Mouse (Mus musculus): ENCODE results near the gene Lsmem1. TPM values are rescaled to one million over a fixed set of nuclear protein-coding genes. Genes with fewer than 3 reads are reported as not detected.

Lsmem1 gene
- 21.4 and 23.9 TPM in 2 replicates for polyA plus RNA-seq (2014; fragmentation: Nextera tagmentation; extraction: Ambion mirVana)

DNA sequence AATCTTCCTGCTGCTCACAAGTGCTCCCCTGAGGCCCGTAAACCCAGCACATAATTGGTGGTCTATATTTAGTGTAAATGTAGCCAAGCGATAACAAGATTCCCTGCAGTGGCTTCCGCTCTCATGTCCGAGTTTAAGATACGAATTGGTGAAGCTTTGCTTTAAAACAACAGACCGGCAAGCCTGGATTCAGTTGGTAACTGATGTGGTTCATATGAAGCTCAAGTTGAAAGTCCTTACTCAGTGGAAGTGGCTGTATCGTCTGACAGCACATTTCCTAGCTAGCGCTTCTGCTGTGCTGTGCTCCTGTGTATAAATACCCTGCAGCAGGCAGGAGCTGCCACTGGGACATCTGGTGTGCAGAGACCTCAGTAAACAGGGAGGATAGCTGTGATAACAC, at the start of gene Lsmem1:
TSS of gene Lsmem1 (minus strand) at position 189 of the 400 bp plus-strand sequence.
- Histone ChIP-seq H3K9me3 (replicated peaks; ENCODE audit: control insufficient read depth, low read length) (no peaks in the 10 kb centered on the region), H3K27me3 (ENCODE audit: control insufficient read depth, insufficient read depth, low read length) (no peaks in the 10 kb centered on the region), H3K9ac (ENCODE audit: low read depth, low read length) (peak within 1 kb of the TSS; percentile 58), H3K36me3 (ENCODE audit: control insufficient read depth, insufficient read depth, low read length) (peaks cover 10% of the 10 kb centered on the region), H3K4me1 (ENCODE audit: control insufficient read depth, insufficient read depth, low read length) (0 out of 2 replicates have a peak, but pooled peaks cover 4% of the 10 kb centered on the region), H3K27ac (ENCODE audit: low read depth, low read length) (peak within 1 kb of the TSS; percentile 84), H3K4me2 (peak within 1 kb of the TSS; percentile 64), H3K4me3 (ENCODE audit: low read depth, low read length) (peak within 1 kb of the TSS; percentile 31)
- WGBS (ENCODE audit: insufficient replicate concordance): 43% methylated on average over 8 of the region's 8 CpGs
- peak; percentile 61; the same call in 1 of the 2 replicates for ATAC-seq (replicated peaks; ENCODE audit: insufficient number of reproducible peaks, low FRiP score, low TSS enrichment)

DNA sequence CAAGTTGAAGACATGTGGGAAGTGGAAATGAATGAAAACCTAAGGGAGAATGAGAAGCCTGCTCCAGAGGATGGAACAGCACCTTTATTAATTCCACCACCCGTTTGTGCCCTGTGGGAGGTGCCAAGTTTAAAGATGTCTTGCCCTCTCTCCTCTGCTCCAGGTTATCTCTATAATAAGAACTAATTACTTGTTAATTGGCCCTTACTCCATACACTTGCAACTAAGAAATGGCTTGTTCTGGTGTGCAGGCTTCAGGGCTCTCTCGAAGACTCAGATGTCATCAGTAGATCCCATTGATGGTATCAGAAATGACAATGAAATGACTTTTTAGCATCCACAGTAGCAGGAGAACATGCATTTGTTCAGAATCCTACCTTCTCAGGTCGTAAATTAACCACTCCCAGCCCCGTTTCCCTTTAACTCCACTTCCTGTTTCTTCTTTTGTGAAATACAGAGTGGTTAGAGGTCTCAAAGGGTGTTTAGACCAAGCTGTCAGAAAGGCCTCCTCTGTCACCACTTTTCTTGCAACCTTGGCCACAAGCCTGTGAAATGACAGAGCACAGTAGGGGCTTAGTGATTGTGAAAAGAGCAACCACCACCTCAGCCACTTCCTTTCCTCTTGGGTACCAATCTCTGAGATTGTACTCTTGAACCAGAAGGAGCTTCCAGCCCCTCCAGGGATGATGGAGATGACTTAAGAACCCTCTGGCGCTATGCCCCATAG, 49.3 kb upstream of the Lsmem1 start, which contains the start of gene Ifrd1:
TSS of gene Ifrd1 (minus strand) at position 51 of the 727 bp plus-strand sequence.
- no peak within 1 kb of the TSS for H3K4me3 ChIP-seq (ENCODE audit: low read depth, low read length)

DNA sequence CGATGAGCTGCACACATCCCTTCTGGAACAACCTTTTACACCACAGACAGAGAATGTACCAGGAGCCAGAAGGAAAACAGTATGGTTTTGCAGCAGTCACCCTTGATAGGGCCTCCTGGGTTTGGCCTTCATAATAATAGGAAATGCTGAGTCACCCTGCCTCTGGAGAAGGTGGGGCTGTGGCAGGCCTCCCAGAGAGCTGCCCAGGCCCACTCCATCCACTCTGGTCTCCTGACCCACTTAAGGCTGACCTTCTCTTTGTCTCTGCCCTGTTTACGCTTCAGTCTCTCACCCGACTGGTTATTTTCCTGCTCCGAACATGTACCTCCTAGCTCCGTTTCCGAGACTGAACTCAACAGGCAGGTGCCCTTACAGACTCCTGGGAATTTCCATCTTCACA, 48.7 kb upstream of the Lsmem1 start:
- WGBS (ENCODE audit: insufficient replicate concordance): 50% methylated on average over 6 of the region's 6 CpGs
- ATAC-seq (replicated peaks; ENCODE audit: insufficient number of reproducible peaks, low FRiP score, low TSS enrichment): peak; percentile 91
- H3K9me3 ChIP-seq (replicated peaks; ENCODE audit: control insufficient read depth, low read length): no peaks in the 10 kb centered on the region

More for the DNA sequence above, 49.3 kb upstream of the Lsmem1 start, which contains the start of gene Ifrd1:
- 0 out of 2 replicates have a peak, but pooled peaks have one; percentile 12 for ATAC-seq (replicated peaks; ENCODE audit: insufficient number of reproducible peaks, low FRiP score, low TSS enrichment)
- Histone ChIP-seq H3K9ac (ENCODE audit: low read depth, low read length) (no peak within 1 kb of the TSS), H3K27me3 (ENCODE audit: control insufficient read depth, insufficient read depth, low read length) (no peaks in the 10 kb centered on the region), H3K36me3 (ENCODE audit: control insufficient read depth, insufficient read depth, low read length) (no peaks in the 10 kb centered on the region), H3K4me1 (ENCODE audit: control insufficient read depth, insufficient read depth, low read length) (peaks cover 9% of the 10 kb centered on the region; the same call in 1 of the 2 replicates), H3K4me2 (peak within 1 kb of the TSS; percentile 3; the same call in 1 of the 2 replicates), H3K9me3 (replicated peaks; ENCODE audit: control insufficient read depth, low read length) (no peaks in the 10 kb centered on the region), H3K27ac (ENCODE audit: low read depth, low read length) (no peak within 1 kb of the TSS)
- 64% methylated on average over 5 of the region's 5 CpGs for WGBS (ENCODE audit: insufficient replicate concordance)

DNA sequence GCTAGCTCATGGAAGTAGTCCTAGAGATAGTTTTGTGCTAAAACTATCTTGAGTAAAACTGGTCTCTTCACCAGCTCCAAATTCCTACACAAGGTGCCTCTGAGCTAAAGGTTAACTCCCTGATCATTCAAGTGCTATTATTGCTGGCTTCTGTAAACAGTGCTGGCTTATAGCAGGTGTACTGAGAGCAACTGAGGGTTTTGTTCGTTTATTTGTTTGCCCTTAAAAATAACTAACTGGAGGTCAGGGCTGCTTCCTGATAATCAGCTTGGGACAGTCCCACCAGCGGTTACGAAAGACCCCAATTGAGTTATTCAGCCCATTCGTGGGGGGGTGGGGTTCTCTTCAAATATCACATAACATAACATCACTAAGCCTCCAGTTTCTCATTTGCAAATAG, 48.1 kb upstream of the Lsmem1 start:
- peaks cover 9% of the 10 kb centered on the region; the same call in 1 of the 2 replicates for H3K4me1 ChIP-seq (ENCODE audit: control insufficient read depth, insufficient read depth, low read length)
- ATAC-seq (replicated peaks; ENCODE audit: insufficient number of reproducible peaks, low FRiP score, low TSS enrichment): no peak
- H3K36me3 ChIP-seq (ENCODE audit: control insufficient read depth, insufficient read depth, low read length): no peaks in the 10 kb centered on the region
- H3K9me3 ChIP-seq (replicated peaks; ENCODE audit: control insufficient read depth, low read length): no peaks in the 10 kb centered on the region
- H3K27me3 ChIP-seq (ENCODE audit: control insufficient read depth, insufficient read depth, low read length): no peaks in the 10 kb centered on the region
- WGBS (ENCODE audit: insufficient replicate concordance): 73% methylated on average over 4 of the region's 4 CpGs
- H3K9ac ChIP-seq (ENCODE audit: low read depth, low read length): no peak overlapping the region
- no peak overlapping the region for H3K4me3 ChIP-seq (ENCODE audit: low read depth, low read length)
- no peak overlapping the region for H3K27ac ChIP-seq (ENCODE audit: low read depth, low read length)
- H3K4me2 ChIP-seq: no peak overlapping the region

More for the DNA sequence above, 48.7 kb upstream of the Lsmem1 start:
- Histone ChIP-seq H3K27ac (ENCODE audit: low read depth, low read length) (no peak overlapping the region), H3K4me3 (ENCODE audit: low read depth, low read length) (no peak overlapping the region), H3K9ac (ENCODE audit: low read depth, low read length) (no peak overlapping the region), H3K36me3 (ENCODE audit: control insufficient read depth, insufficient read depth, low read length) (no peaks in the 10 kb centered on the region), H3K4me2 (peak overlapping the region; percentile 3; the same call in 1 of the 2 replicates), H3K4me1 (ENCODE audit: control insufficient read depth, insufficient read depth, low read length) (peaks cover 9% of the 10 kb centered on the region; the same call in 1 of the 2 replicates), H3K27me3 (ENCODE audit: control insufficient read depth, insufficient read depth, low read length) (no peaks in the 10 kb centered on the region)

DNA sequence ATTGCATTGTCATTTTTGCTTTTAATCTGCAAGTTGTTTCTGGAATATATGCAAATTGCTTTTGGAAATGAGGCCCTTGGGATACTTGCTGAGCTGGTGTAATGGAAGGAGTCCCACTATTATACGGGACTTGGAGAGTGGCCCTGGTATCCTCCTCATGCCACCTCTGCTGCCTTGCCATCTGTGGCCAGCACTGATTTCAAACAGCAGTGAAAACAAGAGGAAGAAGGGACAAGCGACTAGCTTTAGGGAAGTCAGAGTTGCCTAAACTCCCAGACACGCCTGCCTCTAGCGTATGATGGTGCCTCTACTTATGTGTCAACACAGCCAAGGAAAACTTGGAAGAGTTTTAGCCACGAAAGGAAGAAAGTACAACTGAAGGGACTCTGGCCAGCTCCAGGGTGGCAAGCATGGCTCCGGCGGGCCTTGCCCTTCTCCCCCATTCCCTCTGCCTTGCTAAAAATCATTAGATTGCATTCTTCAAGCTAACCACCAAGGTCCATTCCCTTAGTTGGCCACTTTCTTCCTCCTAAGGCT, 46.2 kb upstream of the Lsmem1 start:
- H3K9ac ChIP-seq (ENCODE audit: low read depth, low read length): no peak overlapping the region
- ATAC-seq (replicated peaks; ENCODE audit: insufficient number of reproducible peaks, low FRiP score, low TSS enrichment): no peak
- peaks cover 9% of the 10 kb centered on the region; the same call in 1 of the 2 replicates for H3K4me1 ChIP-seq (ENCODE audit: control insufficient read depth, insufficient read depth, low read length)
- no peaks in the 10 kb centered on the region for H3K9me3 ChIP-seq (replicated peaks; ENCODE audit: control insufficient read depth, low read length)
- 88% methylated on average over 7 of the region's 7 CpGs for WGBS (ENCODE audit: insufficient replicate concordance)
- no peak overlapping the region for H3K4me3 ChIP-seq (ENCODE audit: low read depth, low read length)
- H3K36me3 ChIP-seq (ENCODE audit: control insufficient read depth, insufficient read depth, low read length): no peaks in the 10 kb centered on the region
- no peak overlapping the region for H3K27ac ChIP-seq (ENCODE audit: low read depth, low read length)
- no peaks in the 10 kb centered on the region for H3K27me3 ChIP-seq (ENCODE audit: control insufficient read depth, insufficient read depth, low read length)
- H3K4me2 ChIP-seq: no peak overlapping the region

DNA sequence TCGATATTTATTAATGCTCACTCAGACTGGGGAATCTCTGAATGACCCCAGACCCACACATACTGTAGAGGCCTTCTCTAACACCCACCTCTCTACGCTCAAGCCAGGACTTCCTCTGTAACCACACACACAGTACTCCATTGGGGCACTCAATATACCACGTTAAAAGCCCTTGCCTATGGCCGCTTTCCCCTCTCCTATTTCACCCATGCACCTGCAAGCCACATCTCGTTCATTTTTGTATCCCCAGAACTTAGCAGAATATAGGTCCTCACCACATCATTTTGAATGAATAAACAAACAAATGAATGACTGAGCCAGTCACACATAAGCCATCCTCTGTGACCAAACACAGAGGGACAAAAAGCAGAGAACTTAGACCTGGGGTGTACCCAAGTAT, 45.6 kb upstream of the Lsmem1 start:
- Histone ChIP-seq H3K4me2 (no peak overlapping the region), H3K9me3 (replicated peaks; ENCODE audit: control insufficient read depth, low read length) (no peaks in the 10 kb centered on the region), H3K9ac (ENCODE audit: low read depth, low read length) (no peak overlapping the region), H3K36me3 (ENCODE audit: control insufficient read depth, insufficient read depth, low read length) (no peaks in the 10 kb centered on the region), H3K27me3 (ENCODE audit: control insufficient read depth, insufficient read depth, low read length) (no peaks in the 10 kb centered on the region), H3K27ac (ENCODE audit: low read depth, low read length) (no peak overlapping the region), H3K4me1 (ENCODE audit: control insufficient read depth, insufficient read depth, low read length) (peaks cover 9% of the 10 kb centered on the region; the same call in 1 of the 2 replicates), H3K4me3 (ENCODE audit: low read depth, low read length) (no peak overlapping the region)
- ATAC-seq (replicated peaks; ENCODE audit: insufficient number of reproducible peaks, low FRiP score, low TSS enrichment): no peak
- 92% methylated on average over 5 of the region's 5 CpGs for WGBS (ENCODE audit: insufficient replicate concordance)

DNA sequence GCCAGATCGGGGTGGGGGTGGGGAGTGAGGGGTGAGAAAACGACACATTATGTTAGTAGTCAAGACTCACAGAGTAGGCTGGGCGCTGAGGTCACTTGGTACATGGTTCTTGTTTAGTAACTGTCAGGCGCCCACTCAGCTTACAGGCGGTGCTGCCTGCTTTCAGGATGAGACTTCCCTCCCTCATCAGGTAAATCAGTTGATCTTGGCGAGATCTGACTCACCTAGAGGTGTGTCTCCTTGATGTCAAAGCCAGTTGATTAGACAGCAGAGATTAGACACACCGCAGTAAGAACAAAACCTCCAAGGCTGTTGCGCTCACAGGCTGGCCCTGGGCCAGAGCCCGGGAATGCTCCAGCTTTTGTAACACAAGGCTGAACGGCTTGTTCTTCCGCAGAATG, 44.5 kb upstream of the Lsmem1 start:
- no peak for ATAC-seq (replicated peaks; ENCODE audit: insufficient number of reproducible peaks, low FRiP score, low TSS enrichment)
- peaks cover 9% of the 10 kb centered on the region; the same call in 1 of the 2 replicates for H3K4me1 ChIP-seq (ENCODE audit: control insufficient read depth, insufficient read depth, low read length)
- H3K9me3 ChIP-seq (replicated peaks; ENCODE audit: control insufficient read depth, low read length): no peaks in the 10 kb centered on the region
- no peak overlapping the region for H3K9ac ChIP-seq (ENCODE audit: low read depth, low read length)
- no peaks in the 10 kb centered on the region for H3K27me3 ChIP-seq (ENCODE audit: control insufficient read depth, insufficient read depth, low read length)
- peak overlapping the region; percentile 9; the same call in 1 of the 2 replicates for H3K4me2 ChIP-seq
- H3K36me3 ChIP-seq (ENCODE audit: control insufficient read depth, insufficient read depth, low read length): no peaks in the 10 kb centered on the region
- no peak overlapping the region for H3K4me3 ChIP-seq (ENCODE audit: low read depth, low read length)
- H3K27ac ChIP-seq (ENCODE audit: low read depth, low read length): no peak overlapping the region
- WGBS (ENCODE audit: insufficient replicate concordance): 32% methylated on average over 11 of the region's 11 CpGs

DNA sequence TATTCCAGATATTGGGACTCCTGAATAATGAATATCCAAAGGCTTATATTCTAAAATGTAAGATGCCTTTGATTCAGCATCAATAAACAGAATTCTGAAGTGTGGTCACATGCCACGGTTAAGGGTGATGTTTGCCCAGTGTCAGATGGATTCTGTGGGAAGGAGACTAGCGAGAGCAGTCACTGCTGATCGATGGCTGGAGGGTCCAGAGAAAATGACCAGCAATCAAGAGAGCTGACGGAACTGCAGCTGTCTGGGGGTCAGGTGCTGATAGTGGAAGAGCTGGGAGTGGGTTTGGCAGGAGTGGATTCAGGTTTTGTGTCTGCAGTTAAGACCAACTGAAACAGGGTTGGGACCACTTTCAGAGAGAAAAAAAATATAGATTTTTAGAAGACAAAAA, 44.0 kb upstream of the Lsmem1 start:
- H3K4me3 ChIP-seq (ENCODE audit: low read depth, low read length): no peak overlapping the region
- H3K27me3 ChIP-seq (ENCODE audit: control insufficient read depth, insufficient read depth, low read length): no peaks in the 10 kb centered on the region
- H3K9ac ChIP-seq (ENCODE audit: low read depth, low read length): no peak overlapping the region
- no peaks in the 10 kb centered on the region for H3K9me3 ChIP-seq (replicated peaks; ENCODE audit: control insufficient read depth, low read length)
- peaks cover 7% of the 10 kb centered on the region; the same call in 1 of the 2 replicates for H3K4me1 ChIP-seq (ENCODE audit: control insufficient read depth, insufficient read depth, low read length)
- WGBS (ENCODE audit: insufficient replicate concordance): 56% methylated on average over 4 of the region's 4 CpGs
- no peaks in the 10 kb centered on the region for H3K36me3 ChIP-seq (ENCODE audit: control insufficient read depth, insufficient read depth, low read length)
- H3K4me2 ChIP-seq: no peak overlapping the region
- no peak for ATAC-seq (replicated peaks; ENCODE audit: insufficient number of reproducible peaks, low FRiP score, low TSS enrichment)
- H3K27ac ChIP-seq (ENCODE audit: low read depth, low read length): no peak overlapping the region

Measured in heart, embryonic 11.5 days (tissue).